Mouse (Mus musculus) layer of hippocampus, postnatal 36 days (tissue): Measurements from ENCODE around the gene Eftud2. TPM values are rescaled to one million over a fixed set of nuclear protein-coding genes. Genes with fewer than 3 reads are reported as not detected.
A peak's percentile ranks its signal among the peaks of the same experiment; 100 is the strongest.

Source experiments
- DNase-seq, 2 experiments: peaks; one replicate each; pipeline ENCODE4 v3.0.0; 2022
- total RNA-seq, 2 experiments: library from RNA; stranded (reverse); gene quantifications; 2 replicates each; pipeline ENCODE4 v1.2.3; 2021

Eftud2 gene
- 100 to 1,000 TPM; 129 to 131 TPM for total RNA-seq

- peak; percentile 93 to 94 for DNase-seq
Observed at GRCm38 (mm10) chr11:102880585-102881313, at the start of gene Eftud2, which contains the start of gene Ccdc103. Gene Eftud2, minus strand, starts transcription at chr11:102880985. Gene Ccdc103, plus strand, starts transcription at chr11:102881204.

- DNase-seq: no peak
Observed at GRCm38 (mm10) chr11:102925351-102925717, 44.5 kb upstream of the Eftud2 start.

GRCm38 (mm10) chr11:102924557-102925350 is 44.0 kb upstream of the Eftud2 start, which contains the start of gene Kif18b:
Gene Kif18b, minus strand, starts transcription at chr11:102925124.
- DNase-seq: peak; percentile 87 to 88

- no peak for DNase-seq
Observed at GRCm38 (mm10) chr11:102921491-102921890, 40.7 kb upstream of the Eftud2 start.

GRCm38 (mm10) chr11:102918077-102918476 is 37.3 kb upstream of the Eftud2 start:
- DNase-seq: no peak

- DNase-seq: no peak
Observed at GRCm38 (mm10) chr11:102915380-102915779, 34.6 kb upstream of the Eftud2 start.

GRCm38 (mm10) chr11:102911376-102911775 is 30.6 kb upstream of the Eftud2 start:
- DNase-seq: no peak

- no peak for DNase-seq
Observed at GRCm38 (mm10) chr11:102903654-102904053, 22.9 kb upstream of the Eftud2 start.

- no peak for DNase-seq
Observed at GRCm38 (mm10) chr11:102902107-102902506, 21.3 kb upstream of the Eftud2 start.

- no peak for DNase-seq
Observed at GRCm38 (mm10) chr11:102901199-102901598, 20.4 kb upstream of the Eftud2 start.

GRCm38 (mm10) chr11:102900763-102901162 is 20.0 kb upstream of the Eftud2 start, which contains the start of gene Gfap:
Gene Gfap, minus strand, starts transcription at chr11:102900912.
- DNase-seq: peak; percentile 82 to 85

- peak; percentile 60 to 71 for DNase-seq
Observed at GRCm38 (mm10) chr11:102898408-102898807, 17.6 kb upstream of the Eftud2 start.

- no peak for DNase-seq
Observed at GRCm38 (mm10) chr11:102896641-102897040, 15.9 kb upstream of the Eftud2 start.

GRCm38 (mm10) chr11:102895779-102896178 is 15.0 kb upstream of the Eftud2 start:
- no peak for DNase-seq

GRCm38 (mm10) chr11:102894716-102895115 is 13.9 kb upstream of the Eftud2 start:
- DNase-seq: no peak

- no peak for DNase-seq
Observed at GRCm38 (mm10) chr11:102893015-102893651, 12.3 kb upstream of the Eftud2 start.

GRCm38 (mm10) chr11:102890096-102890495 is 9.3 kb upstream of the Eftud2 start:
- DNase-seq: no peak

GRCm38 (mm10) chr11:102888135-102888534 is 7.3 kb upstream of the Eftud2 start:
- DNase-seq: peak; percentile 55 to 65

GRCm38 (mm10) chr11:102887433-102887832 is 6.6 kb upstream of the Eftud2 start:
- no peak for DNase-seq

GRCm38 (mm10) chr11:102884616-102885219 is 3.9 kb upstream of the Eftud2 start, which contains the start of gene Fam187a:
Gene Fam187a, plus strand, starts transcription at chr11:102885169.
- no peak for DNase-seq

- DNase-seq: no peak
Observed at GRCm38 (mm10) chr11:102881314-102882198, 771 bp upstream of the Eftud2 start.
